Mouse (Mus musculus) adrenal gland, postnatal 14 days (tissue): Measurements from ENCODE around the gene Zfp985. TPM values are rescaled to one million over a fixed set of nuclear protein-coding genes. Genes with fewer than 3 reads are reported as not detected.
"Not testable (repeated sequence)": the region's sequence is repeated elsewhere in the genome, so short reads cannot be mapped to it uniquely, and the experiment has no call there.

Experiments used
- DNase-seq: peaks from one replicate; pipeline ENCODE4 v3.0.0; 2021; ENCODE audit warnings: mixed read lengths
- total RNA-seq: library from RNA; stranded (reverse); gene quantifications from 2 replicates; pipeline ENCODE4 v1.2.3, GENCODE M21; 2021

Gene Zfp985
- total RNA-seq, 1 experiment from 2014 or later = 0.22 TPM

- DNase-seq = no peak
These were observed 52.4 kb downstream of the Zfp985 start for GRCm38 (mm10) chr4:147605521-147605920.

- DNase-seq = not testable (repeated sequence)
These were observed 53.4 kb downstream of the Zfp985 start for GRCm38 (mm10) chr4:147606511-147606910.

DNA sequence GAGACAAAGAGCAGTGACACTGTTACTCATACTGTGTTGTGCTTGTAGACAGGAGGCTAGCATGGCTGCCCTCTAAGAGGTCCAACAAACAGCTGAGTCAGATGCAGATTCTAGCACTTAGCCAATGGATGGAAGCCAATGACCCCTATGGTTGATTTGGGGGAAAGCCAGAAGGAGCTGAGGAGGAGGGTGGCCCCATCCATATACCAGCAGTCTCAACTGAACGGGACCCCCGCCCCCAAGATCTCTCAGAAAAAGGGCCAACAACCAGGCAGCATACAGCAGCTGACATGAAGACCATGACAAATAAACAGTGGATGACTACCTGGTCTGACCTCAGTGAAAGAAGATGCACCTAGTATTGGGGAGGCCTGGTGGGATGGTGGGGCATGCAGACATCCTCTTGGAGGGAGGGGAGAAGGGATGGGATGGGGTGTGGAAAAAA is 80.8 kb downstream of the Zfp985 start:
- DNase-seq = not testable (repeated sequence)

Other genes with a start within 250 kb of the Zfp985 start
- gene Zfp988, start 247.6 kb upstream of the Zfp985 start, total RNA-seq = 0.19 TPM in 1 of 2 replicates, not detected in the other
- gene Zfp978, start 192.0 kb upstream of the Zfp985 start, total RNA-seq = not detected in 2 replicates
- 13.0 and 14.9 TPM in 2 replicates for gene Zfp982, start 60.9 kb upstream of the Zfp985 start, total RNA-seq
- gene Gm16503, start 13.1 kb upstream of the Zfp985 start, total RNA-seq = 0.59 and 0.68 TPM in 2 replicates
- gene Zfp979, start 89.2 kb downstream of the Zfp985 start, total RNA-seq = 3.1 and 4.7 TPM in 2 replicates
- gene Zfp534, start 149.3 kb downstream of the Zfp985 start, total RNA-seq = 0.22 and 0.49 TPM in 2 replicates